Mouse (Mus musculus): ENCODE results near the gene Aebp2.
A peak's percentile ranks its signal among the peaks of the same experiment; 100 is the strongest.
"Not testable (repeated sequence)": the region's sequence is repeated elsewhere in the genome, so short reads cannot be mapped to it uniquely, and the experiment has no call there.

The Aebp2 gene

GRCm38 (mm10) chr6:140622391-140623225 lies at the start of gene Aebp2:
Gene Aebp2, plus strand, starts transcription at chr6:140622663.
- no peak for DNase-seq (ENCODE audit: low read depth, low spot score)

DNA sequence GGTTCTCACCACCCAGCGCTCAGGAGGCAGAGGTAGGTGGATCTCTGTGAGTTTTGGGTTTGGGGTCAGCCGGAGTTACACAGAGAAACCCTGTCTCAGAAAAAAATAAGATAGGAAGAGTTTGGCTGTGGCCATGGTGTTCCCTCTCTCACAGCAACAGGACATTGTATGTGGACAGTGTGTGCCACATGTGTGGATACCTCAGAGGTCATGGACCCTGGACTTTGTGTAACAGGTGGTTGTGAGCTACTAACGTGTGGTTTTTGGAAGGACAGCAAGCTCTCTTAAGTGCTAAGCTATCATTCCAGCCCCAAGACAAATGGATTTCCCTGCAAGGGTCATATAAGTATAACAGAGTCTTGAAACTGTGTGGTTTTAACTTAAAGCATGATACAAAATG lies 47.5 kb upstream of the Aebp2 start:
- DNase-seq (ENCODE audit: low read depth, low spot score) = no peak

GRCm38 (mm10) chr6:140576133-140576532 lies 46.3 kb upstream of the Aebp2 start:
- DNase-seq (ENCODE audit: low read depth, low spot score) = no peak

- DNase-seq (ENCODE audit: low read depth, low spot score) = no peak
Measured at GRCm38 (mm10) chr6:140576961-140577821, 45.3 kb upstream of the Aebp2 start.

GRCm38 (mm10) chr6:140577822-140578170 lies 44.7 kb upstream of the Aebp2 start:
- no peak for DNase-seq (ENCODE audit: low read depth, low spot score)

DNA sequence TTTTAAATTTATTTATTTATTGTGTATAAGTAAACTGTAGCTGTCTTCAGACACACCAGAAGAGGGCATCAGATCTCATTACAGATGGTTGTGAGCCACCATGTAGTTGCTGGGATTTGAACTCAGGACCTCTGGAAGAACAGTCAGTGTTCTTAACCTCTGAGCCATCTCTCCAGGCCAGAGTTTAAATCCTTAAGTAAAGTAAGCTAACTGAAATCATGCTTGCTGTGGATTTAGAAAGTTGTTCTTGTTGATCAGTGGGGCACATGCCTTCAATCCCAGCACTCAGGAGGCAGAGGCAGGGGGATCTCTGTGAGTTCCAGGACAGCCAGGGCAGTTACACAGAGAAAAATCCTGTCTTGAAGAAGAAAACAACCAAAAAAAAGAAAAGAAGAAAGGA lies 43.5 kb upstream of the Aebp2 start:
- DNase-seq (ENCODE audit: low read depth, low spot score) = not testable (repeated sequence)

DNA sequence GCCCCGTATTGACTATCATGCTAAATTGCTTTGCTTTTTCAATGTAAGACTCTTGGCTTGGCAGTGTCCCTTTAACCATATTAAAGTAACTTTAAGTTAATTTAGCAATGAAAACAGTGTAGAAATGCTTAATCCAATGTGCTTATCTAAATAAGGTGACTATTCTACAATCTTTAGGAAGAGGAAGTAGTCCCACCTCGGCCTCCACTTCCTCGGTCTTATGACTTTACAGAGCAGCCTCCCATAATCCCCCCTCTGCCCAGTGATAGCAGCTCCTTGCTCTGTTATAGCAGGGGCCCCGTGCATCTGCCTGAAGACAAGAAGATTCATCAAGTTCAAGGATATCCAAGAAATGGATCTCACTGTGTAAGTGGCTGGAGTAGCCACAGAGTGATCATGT lies 42.3 kb upstream of the Aebp2 start:
- DNase-seq (ENCODE audit: low read depth, low spot score) = no peak

- no peak for DNase-seq (ENCODE audit: low read depth, low spot score)
Measured at GRCm38 (mm10) chr6:140586714-140587259, 35.7 kb upstream of the Aebp2 start.

DNA sequence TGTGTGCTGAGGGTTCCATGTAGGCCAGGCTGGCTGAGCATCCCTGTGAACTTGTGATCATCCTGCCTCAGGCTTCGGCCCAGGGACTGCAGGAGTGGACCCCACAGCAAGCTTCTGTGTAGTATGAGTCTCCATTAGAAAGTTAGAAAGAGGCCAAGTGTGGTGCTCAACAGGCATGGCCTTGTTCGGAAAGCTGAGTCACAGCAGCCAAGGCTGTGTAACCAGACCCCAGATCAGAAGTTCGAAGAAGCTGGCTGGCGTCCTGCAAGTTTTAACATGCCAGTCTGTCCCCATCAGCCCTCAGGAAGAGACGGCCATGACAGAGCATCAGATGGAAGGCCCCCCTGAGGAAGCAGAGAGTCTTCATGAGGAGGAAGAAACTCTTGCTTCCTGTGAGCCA lies 31.1 kb upstream of the Aebp2 start:
- peak; percentile 40 for DNase-seq (ENCODE audit: low read depth, low spot score)

GRCm38 (mm10) chr6:140592713-140593112 lies 29.8 kb upstream of the Aebp2 start:
- no peak for DNase-seq (ENCODE audit: low read depth, low spot score)

- peak; percentile 56 for DNase-seq (ENCODE audit: low read depth, low spot score)
Measured at GRCm38 (mm10) chr6:140593420-140594170, 28.9 kb upstream of the Aebp2 start.

GRCm38 (mm10) chr6:140595551-140595950 lies 26.9 kb upstream of the Aebp2 start:
- DNase-seq (ENCODE audit: low read depth, low spot score) = not testable (repeated sequence)

DNA sequence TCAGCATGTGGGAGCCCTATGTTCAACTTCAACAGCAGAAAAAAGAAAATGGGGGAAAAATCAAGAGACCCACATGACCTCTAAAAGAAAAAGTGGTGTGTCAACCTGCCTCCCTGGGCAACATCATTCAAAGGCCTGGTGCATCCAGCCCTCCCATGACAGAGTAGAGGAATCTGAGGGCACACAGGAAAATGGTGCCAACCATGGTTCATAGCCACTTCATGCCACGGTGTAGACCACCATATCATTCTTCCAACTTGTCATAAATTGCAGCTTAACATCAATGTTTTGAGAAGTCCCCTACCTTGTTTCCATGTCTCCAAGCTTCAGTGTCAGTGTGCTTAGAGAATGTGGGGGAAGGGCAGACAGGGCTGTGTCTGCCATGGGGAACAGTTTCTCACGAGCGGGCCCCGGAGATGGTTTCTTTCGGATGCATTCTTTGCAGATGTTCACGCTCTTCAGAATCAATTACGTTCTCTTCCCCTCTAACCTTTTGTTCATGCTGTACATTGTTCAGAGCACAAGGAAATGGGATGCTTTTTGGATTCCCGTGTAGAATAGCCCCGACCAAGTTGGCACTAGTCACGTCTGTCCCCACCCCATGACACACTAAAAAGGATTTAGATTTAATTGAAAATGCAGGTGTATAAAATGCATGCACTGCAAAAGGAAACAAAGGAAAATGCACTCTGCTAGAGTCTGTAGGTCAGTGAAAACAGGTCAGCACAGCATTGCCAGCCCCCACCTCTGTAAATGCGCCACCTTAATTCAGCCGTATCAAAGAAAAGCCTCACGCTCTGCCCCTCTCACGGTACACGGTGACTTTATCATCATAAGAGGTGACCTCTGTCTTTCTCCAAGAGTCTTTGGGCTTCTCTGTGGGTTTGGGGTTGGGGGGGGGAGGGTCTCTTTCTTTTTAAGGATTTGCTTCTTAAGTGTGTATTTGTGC lies 24.8 kb upstream of the Aebp2 start:
- DNase-seq (ENCODE audit: low read depth, low spot score) = no peak

DNA sequence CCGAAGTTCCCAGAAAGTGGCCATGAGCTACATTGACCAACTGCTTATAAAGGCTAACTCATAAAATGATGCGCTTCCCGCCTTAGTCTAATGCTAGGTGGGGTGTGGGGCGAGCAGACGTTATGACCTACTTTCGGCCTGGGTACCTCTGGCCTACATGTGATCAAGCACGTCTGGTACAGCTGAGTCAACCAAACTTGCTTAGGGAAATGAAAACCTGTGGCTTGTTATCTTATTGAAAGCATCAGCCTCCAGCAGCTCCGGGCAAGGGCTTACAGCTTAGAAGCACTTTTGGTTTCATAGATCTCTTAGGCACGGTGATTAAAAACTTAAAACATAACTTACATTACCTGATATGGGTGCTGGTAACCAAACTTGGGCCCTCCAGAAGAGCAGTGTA lies 23.9 kb upstream of the Aebp2 start:
- no peak for DNase-seq (ENCODE audit: low read depth, low spot score)

DNA sequence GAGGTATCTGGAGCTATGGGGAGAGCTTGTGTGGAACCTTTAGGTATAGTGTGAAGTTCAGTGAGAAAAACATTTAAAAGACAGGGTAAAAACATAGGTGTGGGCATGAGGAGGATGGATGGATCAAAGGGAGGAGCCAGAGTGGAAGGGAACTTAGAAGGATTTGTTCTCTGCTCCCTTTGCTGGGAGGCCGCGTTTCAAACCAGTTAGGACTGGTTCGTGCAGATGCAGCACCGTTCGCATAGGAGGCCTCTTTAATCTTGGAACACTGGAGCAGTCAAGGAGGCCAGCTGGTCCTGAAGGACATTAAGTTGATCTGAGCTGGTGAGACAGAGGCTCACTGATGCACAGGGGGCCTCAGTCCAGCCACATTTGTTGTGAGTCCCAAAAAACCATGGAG lies 23.1 kb upstream of the Aebp2 start:
- no peak for DNase-seq (ENCODE audit: low read depth, low spot score)

DNA sequence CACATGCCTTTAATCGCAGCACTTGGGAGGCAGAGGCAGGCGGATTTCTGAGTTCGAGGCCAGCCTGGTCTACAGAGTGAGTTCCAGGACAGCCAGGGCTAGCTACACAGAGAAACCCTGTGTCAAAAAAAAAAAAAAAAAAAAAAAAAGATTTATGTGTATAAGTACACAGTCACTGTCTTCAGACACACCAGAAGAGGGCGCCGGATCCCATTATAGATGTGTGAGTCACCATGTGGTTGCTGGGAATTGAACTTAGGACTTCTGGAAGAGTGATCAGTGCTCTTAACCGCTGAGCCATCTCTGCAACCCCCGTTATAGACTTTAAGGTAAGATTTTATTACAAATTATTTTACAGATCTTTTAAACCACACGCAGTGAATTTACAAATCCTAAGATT lies 21.8 kb upstream of the Aebp2 start:
- DNase-seq (ENCODE audit: low read depth, low spot score) = not testable (repeated sequence)

DNA sequence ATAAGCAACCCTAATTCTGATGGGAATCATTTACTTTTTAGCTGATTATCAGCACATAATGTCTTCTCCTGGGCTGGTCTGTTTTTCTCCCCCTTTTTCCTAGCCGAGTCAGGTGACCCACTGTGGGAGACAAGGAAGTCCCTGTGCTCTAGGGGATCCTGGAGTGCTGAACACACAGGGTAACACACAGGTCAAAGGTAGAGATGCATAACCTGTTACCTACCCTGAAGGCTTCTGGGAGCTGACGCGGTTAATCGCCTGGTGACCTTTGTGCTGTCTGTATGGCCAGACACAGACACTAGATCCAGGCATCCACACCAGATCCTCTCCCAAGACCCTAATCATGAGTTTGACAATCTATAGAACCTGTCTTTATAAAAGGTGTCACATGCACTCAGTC lies 21.3 kb upstream of the Aebp2 start:
- no peak for DNase-seq (ENCODE audit: low read depth, low spot score)

GRCm38 (mm10) chr6:140603228-140603944 lies 19.1 kb upstream of the Aebp2 start:
- DNase-seq (ENCODE audit: low read depth, low spot score) = no peak

- DNase-seq (ENCODE audit: low read depth, low spot score) = not testable (repeated sequence)
Measured at GRCm38 (mm10) chr6:140605173-140605572, 17.3 kb upstream of the Aebp2 start.

GRCm38 (mm10) chr6:140605732-140606131 lies 16.7 kb upstream of the Aebp2 start:
- DNase-seq (ENCODE audit: low read depth, low spot score) = no peak
